Mouse (Mus musculus): ENCODE results near the gene Rel.
A peak's percentile ranks its signal among the peaks of the same experiment; 100 is the strongest.
"Not testable (repeated sequence)": the region's sequence is repeated elsewhere in the genome, so short reads cannot be mapped to it uniquely, and the experiment has no call there.

The Rel gene

GRCm38 (mm10) chr11:23770760-23771506 is at the start of gene Rel:
Gene Rel (minus strand): TSS chr11:23770970.
- ATAC-seq (ENCODE audit: low TSS enrichment), result peak; percentile 87

DNA sequence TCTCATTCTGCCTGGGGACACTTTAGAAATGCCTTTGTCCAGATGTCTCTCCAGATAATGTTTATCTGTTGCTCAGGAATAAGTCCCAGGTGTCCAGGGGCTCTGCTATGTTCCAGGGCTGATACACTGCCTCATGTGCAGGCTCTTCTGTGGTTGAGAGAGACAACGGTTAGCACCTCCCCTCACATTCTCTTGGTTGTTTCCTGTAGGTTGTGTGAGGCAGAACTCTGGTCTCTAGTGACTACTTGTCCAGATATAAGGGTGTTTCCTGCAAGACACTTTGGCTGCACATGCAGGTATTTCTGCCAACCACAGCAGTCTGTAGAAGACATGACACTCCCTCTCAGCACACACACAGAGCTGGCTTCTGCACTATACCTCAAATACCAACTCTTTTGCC is 48.0 kb upstream of the Rel start:
- ATAC-seq (ENCODE audit: low TSS enrichment), result no peak

DNA sequence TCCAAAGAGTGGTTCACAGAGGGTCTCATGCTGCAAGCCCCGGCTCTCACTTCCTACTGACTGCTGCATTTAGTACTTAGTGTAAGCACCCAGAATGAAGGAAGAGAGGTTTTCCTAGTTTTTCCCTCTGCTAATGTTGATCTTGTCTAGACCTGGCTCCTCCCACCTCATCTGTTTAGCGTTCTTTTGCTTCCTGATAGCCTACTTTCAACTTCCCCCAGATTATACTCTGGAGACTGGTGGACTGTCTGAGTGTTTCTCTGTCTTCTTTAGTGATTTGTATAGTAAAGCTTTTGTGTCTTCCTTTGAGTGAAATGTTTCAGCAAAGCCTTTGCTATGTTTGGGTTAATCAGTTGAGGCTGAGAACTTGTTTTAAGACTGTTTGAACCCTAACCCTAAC is 40.0 kb upstream of the Rel start:
- no peak for ATAC-seq (ENCODE audit: low TSS enrichment)

- ATAC-seq (ENCODE audit: low TSS enrichment), result no peak
Observed at GRCm38 (mm10) chr11:23805716-23806115, 34.9 kb upstream of the Rel start.

GRCm38 (mm10) chr11:23803136-23803535 is 32.4 kb upstream of the Rel start:
- no peak for ATAC-seq (ENCODE audit: low TSS enrichment)

- no peak for ATAC-seq (ENCODE audit: low TSS enrichment)
Observed at GRCm38 (mm10) chr11:23802256-23802655, 31.5 kb upstream of the Rel start.

GRCm38 (mm10) chr11:23801851-23802250 is 31.1 kb upstream of the Rel start:
- ATAC-seq (ENCODE audit: low TSS enrichment), result no peak

- ATAC-seq (ENCODE audit: low TSS enrichment), result not testable (repeated sequence)
Observed at GRCm38 (mm10) chr11:23783677-23784076, 12.9 kb upstream of the Rel start.

DNA sequence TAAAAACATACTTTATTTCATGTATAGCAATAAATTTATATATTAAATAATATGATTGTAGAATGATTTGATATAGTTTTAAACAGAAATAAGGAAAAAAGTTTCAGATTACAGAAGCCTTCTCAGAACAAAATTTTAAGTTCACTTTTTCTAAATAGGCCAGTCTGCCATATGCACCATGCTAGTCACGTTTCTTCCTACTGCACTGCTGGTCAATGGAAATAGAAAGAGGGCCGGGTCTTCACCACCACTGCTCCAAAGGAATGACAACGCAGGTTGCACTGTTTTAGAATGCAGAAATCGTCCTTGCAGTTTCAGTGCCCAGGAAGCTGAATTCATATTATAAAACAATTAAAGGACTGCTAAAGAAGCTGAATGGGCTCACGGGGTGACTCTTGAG is 12.3 kb upstream of the Rel start:
- no peak for ATAC-seq (ENCODE audit: low TSS enrichment)

- no peak for ATAC-seq (ENCODE audit: low TSS enrichment)
Observed at GRCm38 (mm10) chr11:23782038-23782437, 11.3 kb upstream of the Rel start.

- no peak for ATAC-seq (ENCODE audit: low TSS enrichment)
Observed at GRCm38 (mm10) chr11:23778787-23779201, 8.0 kb upstream of the Rel start.

- no peak for ATAC-seq (ENCODE audit: low TSS enrichment)
Observed at GRCm38 (mm10) chr11:23772471-23772870, 1.7 kb upstream of the Rel start.

DNA sequence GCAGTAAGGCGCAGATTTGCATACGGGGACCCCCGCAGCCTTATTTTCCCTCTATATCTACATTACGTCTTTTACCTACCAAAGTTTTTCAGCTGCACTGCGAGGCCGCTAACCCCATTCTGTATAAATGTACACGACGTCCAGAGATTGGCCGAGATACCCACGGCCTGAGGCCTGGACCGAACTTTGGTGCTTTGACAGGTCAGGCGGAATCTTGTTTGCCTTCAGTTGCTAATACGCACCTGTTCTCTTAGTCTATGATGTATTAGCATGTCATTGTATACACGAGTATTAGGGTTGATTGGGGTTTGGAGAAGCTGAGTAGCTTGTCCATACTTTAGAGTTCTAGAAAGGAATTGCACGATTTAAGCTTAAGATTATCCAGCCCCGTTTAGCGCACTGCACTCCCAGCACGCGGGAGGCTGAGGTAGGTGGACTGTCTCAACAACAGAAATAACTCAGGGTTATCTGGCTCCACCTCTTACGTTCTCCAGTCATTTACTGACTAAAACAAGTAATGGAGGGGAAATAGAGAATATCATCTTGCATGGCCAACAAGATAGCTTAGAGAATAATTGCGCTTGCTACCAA is 832 bp upstream of the Rel start:
- ATAC-seq (ENCODE audit: low TSS enrichment), result peak; percentile 35

DNA sequence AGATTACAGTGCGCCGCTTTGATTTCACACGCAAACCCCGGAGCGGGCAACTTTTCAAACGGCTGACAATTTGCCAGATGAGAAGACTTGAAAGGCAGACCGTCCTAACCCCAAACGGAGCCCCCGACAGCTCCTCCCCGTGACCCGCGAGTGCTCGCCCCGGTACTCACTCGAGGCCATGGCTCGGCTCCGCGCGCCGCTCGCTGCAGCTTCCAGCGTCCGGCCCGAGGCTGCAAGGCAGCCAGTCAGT is 335 bp downstream of the Rel start:
- ATAC-seq (ENCODE audit: low TSS enrichment), result no peak

- ATAC-seq (ENCODE audit: low TSS enrichment), result peak; percentile 9; the same call in 1 of the 2 replicates
Observed at GRCm38 (mm10) chr11:23769686-23770509, 872 bp downstream of the Rel start.

DNA sequence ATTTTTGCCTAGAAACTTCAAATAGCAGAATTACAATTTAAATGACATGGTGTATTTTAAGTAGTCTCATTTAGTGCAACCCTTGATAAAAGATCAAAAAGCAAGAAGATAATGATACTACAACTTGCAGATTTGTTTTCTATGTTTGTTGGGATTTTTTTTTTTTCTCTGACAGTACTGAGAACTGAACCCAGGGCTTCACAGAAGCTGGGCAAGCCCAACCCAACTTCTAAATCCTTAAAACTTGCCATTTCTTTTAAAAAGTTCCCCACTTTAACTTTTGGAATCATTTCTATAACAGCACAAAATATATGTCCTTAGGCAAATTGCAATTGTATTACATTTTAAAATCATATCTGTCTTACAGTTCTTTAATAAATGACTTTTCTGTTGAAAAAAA is 1.7 kb downstream of the Rel start:
- ATAC-seq (ENCODE audit: low TSS enrichment), result no peak

- no peak for ATAC-seq (ENCODE audit: low TSS enrichment)
Observed at GRCm38 (mm10) chr11:23767928-23768327, 2.8 kb downstream of the Rel start.

- not testable (repeated sequence) for ATAC-seq (ENCODE audit: low TSS enrichment)
Observed at GRCm38 (mm10) chr11:23767369-23767768, 3.4 kb downstream of the Rel start.

DNA sequence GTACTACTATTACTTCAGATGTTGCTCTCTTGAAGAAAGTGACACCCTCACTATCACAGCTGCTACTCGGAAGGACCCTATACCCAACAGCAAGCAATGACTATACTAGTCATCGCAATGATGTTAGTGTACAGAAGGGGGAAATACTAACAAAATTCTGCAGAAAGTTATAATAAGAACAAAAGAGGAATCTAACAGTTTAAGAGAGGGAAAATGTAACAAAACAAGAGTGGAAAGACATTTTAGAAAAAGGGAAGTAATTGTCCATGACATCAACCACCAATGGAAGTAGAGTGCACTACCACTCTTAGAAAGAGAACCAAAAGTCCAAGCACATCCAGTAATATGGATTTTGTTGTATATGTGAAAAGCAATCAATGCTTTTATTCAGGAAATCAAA is 8.1 kb downstream of the Rel start:
- ATAC-seq (ENCODE audit: low TSS enrichment), result no peak

GRCm38 (mm10) chr11:23758218-23758617 is 12.6 kb downstream of the Rel start:
- no peak for ATAC-seq (ENCODE audit: low TSS enrichment)

DNA sequence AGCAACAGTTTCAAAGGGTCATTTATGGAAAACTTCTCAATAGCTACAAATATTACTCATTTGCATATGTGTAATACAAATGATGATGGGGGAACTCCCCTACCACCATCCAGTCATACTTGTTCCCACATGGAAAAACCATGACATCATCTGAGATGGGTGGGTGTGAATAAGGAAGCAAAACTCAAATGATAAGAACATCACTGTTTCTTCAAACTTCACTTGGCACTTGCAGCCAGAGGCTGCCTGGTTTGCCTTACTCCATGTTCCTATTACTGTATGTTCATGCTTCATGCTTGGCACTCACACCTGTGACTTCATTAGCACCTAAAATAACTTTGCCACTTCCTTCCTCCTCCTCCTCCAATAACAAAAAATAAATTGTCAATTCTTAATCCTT is 16.4 kb downstream of the Rel start:
- no peak for ATAC-seq (ENCODE audit: low TSS enrichment)

GRCm38 (mm10) chr11:23753136-23753710 is 17.5 kb downstream of the Rel start:
- ATAC-seq (ENCODE audit: low TSS enrichment), result no peak

DNA sequence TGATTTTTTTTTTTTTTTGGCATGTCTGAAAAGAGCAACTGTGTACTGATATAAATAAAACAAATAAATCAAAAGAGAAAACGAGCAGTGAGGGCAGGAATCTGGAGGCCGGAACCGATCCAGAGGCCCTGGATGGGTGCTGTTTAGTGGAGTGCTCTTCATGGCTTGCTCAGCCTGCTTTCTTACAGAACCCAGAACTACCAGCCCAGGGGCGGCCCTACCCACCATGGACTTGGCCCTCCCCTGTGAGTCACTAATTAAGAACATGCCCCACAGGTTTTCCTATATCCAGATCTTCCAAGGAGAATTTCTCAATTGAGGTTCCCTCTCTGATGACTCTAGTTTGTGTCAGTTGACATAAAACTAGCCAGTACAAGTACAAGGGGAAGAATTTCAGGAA is 24.7 kb downstream of the Rel start:
- ATAC-seq (ENCODE audit: low TSS enrichment), result no peak

Measured in frontal cortex, adult (tissue).